Mouse (Mus musculus) hindbrain, embryonic 10.5 days (tissue): ENCODE measurements around the gene Chd2. TPM values are rescaled to one million over a fixed set of nuclear protein-coding genes. Genes with fewer than 3 reads are reported as not detected.
A peak's percentile ranks its signal among the peaks of the same experiment; 100 is the strongest.

Experiments
- DNase-seq: peaks from one replicate; pipeline ENCODE4 v3.0.0-alpha.2; 2017; ENCODE audit warnings: low spot score
- H3K27ac ChIP-seq: fragments of 300-500 bp; sonication (generic); 2 replicates; pipeline ENCODE4 v1.5.1; 2016; ENCODE audit warnings: mild to moderate bottlenecking, moderate library complexity
- H3K27me3 ChIP-seq: fragments of 300-500 bp; sonication (generic); 2 replicates; pipeline ENCODE4 v1.6.1; 2016; ENCODE audit warnings: mild to moderate bottlenecking; ENCODE audit not compliant: poor library complexity, insufficient read depth, severe bottlenecking
- H3K36me3 ChIP-seq: fragments of 300-500 bp; sonication (generic); 2 replicates; pipeline ENCODE4 v1.6.1; 2016; ENCODE audit warnings: mild to moderate bottlenecking, moderate library complexity
- H3K4me1 ChIP-seq: fragments of 300-500 bp; sonication (generic); replicated peaks from 2 replicates; pipeline ENCODE4 v1.6.1; 2016; ENCODE audit warnings: mild to moderate bottlenecking
- H3K4me3 ChIP-seq: fragments of 300-500 bp; sonication (generic); 2 replicates; pipeline ENCODE4 v1.5.1; 2016; ENCODE audit warnings: mild to moderate bottlenecking, moderate library complexity
- H3K9me3 ChIP-seq: fragments of 300-500 bp; sonication (generic); 2 replicates; pipeline ENCODE4 v1.6.1; 2016; ENCODE audit warnings: mild to moderate bottlenecking, moderate library complexity
- WGBS: fragments of 180-500 bp; shearing (Covaris S2); methylation state at CpG from one replicate; pipeline ENCODE4 v1.1.7; 2016; 5-methylcytosine and 5-hydroxymethylcytosine counted together
- polyA plus RNA-seq: library from polyadenylated mRNA; unstranded; fragments of >200 nt; fragmentation: Nextera tagmentation; extraction: Ambion mirVana; gene quantifications from 2 replicates; pipeline ENCODE4 v1.2.1, GENCODE M21; 2016

Gene Chd2
- polyA plus RNA-seq, 1 experiment from 2014 or later: 37.1 TPM

DNA sequence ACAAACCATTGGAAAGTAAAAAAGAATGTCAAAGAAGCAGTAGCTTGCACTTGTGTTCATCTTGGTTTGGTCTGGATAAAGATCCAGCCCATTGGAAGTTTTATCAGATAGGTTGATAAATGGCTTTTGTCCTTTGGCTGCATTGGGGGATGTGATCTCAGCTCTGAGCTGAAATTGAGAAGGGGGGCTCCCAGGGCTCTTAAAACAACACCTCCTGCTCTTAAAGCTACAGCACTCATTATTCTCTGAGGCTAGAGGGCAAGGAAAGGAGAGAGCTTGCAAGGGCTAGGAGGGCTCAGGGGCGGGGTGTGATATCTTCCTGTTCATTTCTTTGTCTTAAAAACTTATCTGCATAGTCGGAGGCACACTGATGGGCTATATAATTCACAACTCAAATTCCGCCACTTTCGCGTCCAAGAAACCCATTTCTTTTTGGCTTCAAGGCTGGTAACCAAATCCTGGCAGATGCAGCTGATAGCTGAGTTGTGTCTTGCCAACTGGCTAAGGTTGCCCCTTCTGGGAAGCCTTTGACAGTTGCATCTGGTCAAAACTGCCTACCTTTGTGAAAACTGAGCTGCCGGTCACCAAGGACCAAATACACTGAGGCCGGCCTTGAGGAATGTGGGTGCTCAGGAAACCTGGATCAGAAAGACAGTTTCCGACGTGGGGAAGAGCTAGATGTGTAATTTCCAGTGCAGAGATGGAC, 148.2 kb downstream of the Chd2 start:
- peak overlapping the region; percentile 94 for H3K4me3 ChIP-seq
- no peaks in the 10 kb centered on the region; the same call in 1 of the 2 replicates for H3K27me3 ChIP-seq
- WGBS: 43% methylated on average over 9 of the region's 9 CpGs
- H3K4me1 ChIP-seq: peaks cover 93% of the 10 kb centered on the region
- no peaks in the 10 kb centered on the region for H3K9me3 ChIP-seq
- H3K27ac ChIP-seq: peak overlapping the region; percentile 94
- H3K36me3 ChIP-seq: peaks cover 63% of the 10 kb centered on the region
- peak; percentile 51 for DNase-seq

DNA sequence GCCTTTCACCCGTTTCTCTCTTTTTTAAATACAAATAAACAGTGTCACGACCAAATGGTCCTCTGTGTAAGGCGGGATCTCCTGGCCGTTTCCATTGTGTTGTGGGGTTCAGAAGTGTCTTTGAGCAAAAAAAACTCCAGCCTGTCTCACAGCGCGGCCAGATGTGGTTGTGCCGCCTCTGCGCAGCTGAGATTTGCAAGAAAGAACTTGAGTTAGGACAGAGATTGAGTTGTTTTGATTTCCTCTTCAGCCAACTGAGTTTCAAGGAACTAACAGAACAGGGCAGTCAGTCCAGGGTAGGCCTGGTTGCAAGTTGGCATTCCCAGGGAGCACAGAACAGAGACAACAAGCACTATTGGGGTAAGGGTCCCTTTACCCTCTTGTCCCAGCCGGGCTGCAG, 149.3 kb downstream of the Chd2 start:
- 0% methylated on average over 9 of the region's 9 CpGs for WGBS
- DNase-seq: peak; percentile 51
- Histone ChIP-seq H3K27ac (peak overlapping the region; percentile 94), H3K4me3 (peak overlapping the region; percentile 94), H3K27me3 (no peaks in the 10 kb centered on the region; the same call in 1 of the 2 replicates), H3K36me3 (peaks cover 63% of the 10 kb centered on the region), H3K9me3 (no peaks in the 10 kb centered on the region), H3K4me1 (peaks cover 86% of the 10 kb centered on the region)

DNA sequence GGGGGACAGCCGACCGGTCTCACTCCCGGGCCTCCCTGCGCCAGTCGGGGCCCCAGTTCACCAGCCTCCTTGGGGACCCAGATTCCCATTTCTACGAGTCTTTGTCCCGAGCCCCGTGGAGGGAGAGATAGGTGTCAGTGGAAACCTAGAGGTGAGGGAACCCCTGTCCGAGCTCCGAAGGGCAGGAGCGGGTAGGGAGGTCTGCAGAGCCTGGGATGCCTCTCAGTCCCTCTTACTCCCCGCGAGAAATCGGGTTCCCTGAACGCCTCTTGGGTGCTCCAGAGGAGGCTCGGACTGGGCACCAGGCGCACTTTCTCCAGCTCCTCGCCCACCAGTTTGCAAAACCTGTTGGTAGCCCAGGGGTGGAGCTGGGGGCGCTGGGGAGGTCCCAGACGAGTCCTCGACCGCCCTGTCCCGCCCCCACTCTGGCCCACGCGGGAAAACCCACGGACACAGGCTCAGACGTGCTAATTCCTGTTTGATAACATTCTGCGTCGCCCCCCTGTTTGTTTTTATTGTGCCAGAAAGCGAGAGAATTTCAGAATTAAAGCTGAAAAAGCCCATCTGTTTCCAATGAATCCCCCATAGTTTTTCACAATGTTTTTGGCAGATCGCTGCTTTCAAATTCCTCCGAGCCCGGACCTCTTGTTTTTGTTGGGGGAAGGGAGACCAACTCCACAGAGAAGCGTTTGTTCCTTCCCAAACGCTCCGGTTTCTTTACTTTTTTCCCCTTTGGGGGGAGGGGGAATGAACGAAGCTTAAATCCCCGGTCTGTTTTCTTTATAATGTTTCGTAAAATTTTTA, 149.9 kb downstream of the Chd2 start:
- Histone ChIP-seq H3K36me3 (peaks cover 65% of the 10 kb centered on the region), H3K9me3 (no peaks in the 10 kb centered on the region), H3K4me1 (peaks cover 86% of the 10 kb centered on the region), H3K27ac (peak overlapping the region; percentile 94), H3K27me3 (no peaks in the 10 kb centered on the region; the same call in 1 of the 2 replicates), H3K4me3 (peak overlapping the region; percentile 94)
- DNase-seq: peak; percentile 69
- WGBS: under 1% methylated on average over 39 of the region's 39 CpGs

DNA sequence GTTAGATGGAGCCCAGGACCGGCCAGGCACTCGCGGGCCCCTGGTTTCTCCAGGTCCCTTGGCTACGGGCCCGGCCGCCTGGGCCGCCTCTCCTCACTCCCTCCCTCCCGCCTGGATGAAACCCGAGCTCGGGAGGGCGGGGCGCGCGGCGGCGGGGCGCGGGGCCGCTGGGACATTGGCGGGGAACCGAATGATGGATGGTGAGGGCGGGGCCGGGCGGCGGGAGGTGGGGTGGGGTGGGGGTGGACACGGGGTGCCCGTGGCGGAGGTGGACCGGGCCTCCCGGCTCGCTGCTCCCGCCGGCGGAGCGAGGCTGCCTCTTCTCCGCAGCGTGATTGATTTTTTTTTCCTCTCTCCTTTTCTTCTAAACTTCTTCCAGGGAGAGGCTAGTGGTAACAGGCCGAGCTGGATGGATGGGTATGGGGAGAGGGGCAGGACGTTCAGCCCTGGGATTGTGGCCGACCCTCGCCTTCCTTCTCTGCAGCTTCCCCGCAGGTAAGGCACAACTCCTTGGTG, 150.6 kb downstream of the Chd2 start:
- peaks cover 59% of the 10 kb centered on the region for H3K36me3 ChIP-seq
- WGBS: under 1% methylated on average over 40 of the region's 42 CpGs
- H3K4me1 ChIP-seq: peaks cover 86% of the 10 kb centered on the region
- H3K4me3 ChIP-seq: peak overlapping the region; percentile 94
- peak overlapping the region; percentile 94 for H3K27ac ChIP-seq
- H3K9me3 ChIP-seq: no peaks in the 10 kb centered on the region
- H3K27me3 ChIP-seq: no peaks in the 10 kb centered on the region
- DNase-seq: peak; percentile 91

DNA sequence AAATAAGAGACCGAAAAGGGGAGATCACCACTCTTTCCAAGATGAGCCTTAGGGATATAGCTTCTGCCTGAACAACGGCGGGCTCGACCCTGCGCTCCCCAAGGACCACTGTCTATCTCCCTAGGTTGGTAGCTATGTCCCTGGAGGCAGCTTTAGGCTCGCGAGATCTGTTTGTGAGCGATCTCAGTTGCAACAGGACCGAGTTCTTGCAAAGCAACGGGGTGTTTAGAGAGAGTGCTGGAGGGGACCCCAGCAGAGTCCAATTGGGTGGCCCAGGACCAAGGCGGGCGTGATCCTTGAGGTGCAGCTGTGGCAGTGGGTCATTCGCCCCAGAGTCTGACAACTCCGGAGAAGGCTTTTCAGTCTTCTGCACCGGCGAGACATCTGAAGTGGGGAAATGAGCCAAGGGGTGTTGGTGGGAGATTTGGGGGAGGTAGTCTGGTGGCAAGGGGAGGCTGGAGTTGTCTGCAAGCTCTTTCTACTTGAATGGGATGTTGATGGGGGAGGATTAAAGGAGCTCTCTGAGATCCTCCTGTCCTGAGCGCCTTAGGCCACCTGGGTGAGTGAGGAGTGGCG, 151.1 kb downstream of the Chd2 start:
- Histone ChIP-seq H3K36me3 (peaks cover 53% of the 10 kb centered on the region), H3K9me3 (no peaks in the 10 kb centered on the region), H3K27me3 (no peaks in the 10 kb centered on the region), H3K27ac (peak overlapping the region; percentile 94), H3K4me1 (peaks cover 84% of the 10 kb centered on the region), H3K4me3 (peak overlapping the region; percentile 94)
- peak; percentile 61 for DNase-seq
- under 1% methylated on average over 18 of the region's 18 CpGs for WGBS

DNA sequence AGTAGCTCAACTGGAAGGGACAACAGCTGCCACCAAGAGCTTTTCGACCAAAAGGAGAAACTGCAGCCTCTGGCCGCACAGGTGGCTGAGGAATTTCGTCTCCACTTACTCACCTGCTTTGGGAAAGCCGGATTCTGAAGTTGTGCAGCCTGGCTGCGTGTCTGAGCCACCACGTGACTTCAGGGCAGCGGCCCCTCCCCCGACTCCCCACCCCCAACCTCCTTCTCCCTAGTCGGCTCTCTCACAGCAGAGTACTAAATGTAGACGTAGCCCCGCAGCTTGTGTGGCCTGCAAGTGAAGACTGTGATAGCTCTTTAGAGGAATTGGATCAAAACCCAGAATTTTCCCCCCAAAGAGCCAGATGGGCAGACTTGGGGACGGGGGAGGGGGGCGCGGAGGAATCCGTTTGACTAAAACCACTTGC, 151.7 kb downstream of the Chd2 start:
- peaks cover 52% of the 10 kb centered on the region for H3K36me3 ChIP-seq
- no peaks in the 10 kb centered on the region for H3K27me3 ChIP-seq
- H3K4me1 ChIP-seq: peaks cover 84% of the 10 kb centered on the region
- peak overlapping the region; percentile 94 for H3K4me3 ChIP-seq
- peak; percentile 74 for DNase-seq
- peak overlapping the region; percentile 94 for H3K27ac ChIP-seq
- H3K9me3 ChIP-seq: no peaks in the 10 kb centered on the region
- WGBS: 1% methylated on average over 15 of the region's 15 CpGs

DNA sequence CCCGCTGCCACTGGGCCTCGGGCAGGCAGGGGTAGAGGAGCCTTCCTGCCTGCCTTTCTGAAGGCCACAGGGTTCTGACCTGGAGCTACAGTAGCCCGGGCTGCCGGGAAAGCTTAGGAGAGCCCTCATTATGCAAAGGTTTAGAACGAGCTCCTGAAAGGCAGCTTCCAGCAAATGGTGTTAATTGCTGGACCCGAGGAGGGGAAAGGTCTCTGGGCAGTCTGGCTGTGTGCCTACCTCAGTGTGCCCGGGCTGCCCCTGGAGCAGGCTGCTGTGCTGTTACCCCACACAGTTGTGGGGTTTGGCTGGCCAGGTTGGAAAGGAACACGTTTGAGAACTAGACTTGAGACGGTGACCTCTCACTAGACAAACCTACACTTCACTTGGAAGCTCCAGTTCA, 152.2 kb downstream of the Chd2 start:
- peaks cover 83% of the 10 kb centered on the region for H3K4me1 ChIP-seq
- H3K4me3 ChIP-seq: peak overlapping the region; percentile 94
- H3K36me3 ChIP-seq: peaks cover 49% of the 10 kb centered on the region
- 5% methylated on average over 9 of the region's 9 CpGs for WGBS
- H3K27me3 ChIP-seq: no peaks in the 10 kb centered on the region
- no peaks in the 10 kb centered on the region for H3K9me3 ChIP-seq
- no peak for DNase-seq
- peak overlapping the region; percentile 94 for H3K27ac ChIP-seq

DNA sequence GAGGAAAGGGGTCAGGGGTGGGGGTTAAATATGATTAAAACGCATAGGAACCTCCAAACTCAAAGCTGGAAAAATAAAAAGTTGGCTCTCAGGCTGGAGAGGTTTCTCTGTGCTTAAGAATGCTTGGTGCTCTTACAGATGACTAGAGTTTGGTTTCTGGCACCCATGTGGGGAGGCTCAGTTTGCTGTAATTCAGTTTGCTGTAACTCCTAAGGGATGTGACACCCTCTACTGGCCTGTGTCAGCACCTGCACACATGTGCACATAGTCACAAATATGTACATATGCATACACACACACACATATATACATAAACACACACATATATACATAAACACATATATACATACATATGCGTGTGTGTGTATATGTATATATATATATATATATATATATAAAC, 152.8 kb downstream of the Chd2 start:
- peaks cover 83% of the 10 kb centered on the region for H3K4me1 ChIP-seq
- no peaks in the 10 kb centered on the region for H3K27me3 ChIP-seq
- H3K4me3 ChIP-seq: no peak overlapping the region
- no peak overlapping the region for H3K27ac ChIP-seq
- H3K9me3 ChIP-seq: no peaks in the 10 kb centered on the region
- 60% methylated on average over 2 of the region's 2 CpGs for WGBS
- DNase-seq: no peak
- H3K36me3 ChIP-seq: peaks cover 49% of the 10 kb centered on the region

GRCm38 (mm10) chr7:73382843-73383242, 158.8 kb downstream of the Chd2 start:
- no peak overlapping the region for H3K4me3 ChIP-seq
- peaks cover 69% of the 10 kb centered on the region for H3K36me3 ChIP-seq
- H3K9me3 ChIP-seq: no peaks in the 10 kb centered on the region
- WGBS: 86% methylated on average over 7 of the region's 7 CpGs
- H3K4me1 ChIP-seq: peaks cover 87% of the 10 kb centered on the region
- H3K27me3 ChIP-seq: 0 out of 2 replicates have a peak, but pooled peaks cover 5% of the 10 kb centered on the region
- DNase-seq: no peak
- no peak overlapping the region for H3K27ac ChIP-seq

- WGBS: 62% methylated on average over 6 of the region's 6 CpGs
- no peaks in the 10 kb centered on the region for H3K9me3 ChIP-seq
- peaks cover 25% of the 10 kb centered on the region for H3K27me3 ChIP-seq
- peak overlapping the region; percentile 91 for H3K4me3 ChIP-seq
- no peak for DNase-seq
- peaks cover 95% of the 10 kb centered on the region for H3K4me1 ChIP-seq
- peak overlapping the region; percentile 98 for H3K27ac ChIP-seq
- H3K36me3 ChIP-seq: peaks cover 38% of the 10 kb centered on the region
Observed at GRCm38 (mm10) chr7:73378034-73378433, 163.6 kb downstream of the Chd2 start.

DNA sequence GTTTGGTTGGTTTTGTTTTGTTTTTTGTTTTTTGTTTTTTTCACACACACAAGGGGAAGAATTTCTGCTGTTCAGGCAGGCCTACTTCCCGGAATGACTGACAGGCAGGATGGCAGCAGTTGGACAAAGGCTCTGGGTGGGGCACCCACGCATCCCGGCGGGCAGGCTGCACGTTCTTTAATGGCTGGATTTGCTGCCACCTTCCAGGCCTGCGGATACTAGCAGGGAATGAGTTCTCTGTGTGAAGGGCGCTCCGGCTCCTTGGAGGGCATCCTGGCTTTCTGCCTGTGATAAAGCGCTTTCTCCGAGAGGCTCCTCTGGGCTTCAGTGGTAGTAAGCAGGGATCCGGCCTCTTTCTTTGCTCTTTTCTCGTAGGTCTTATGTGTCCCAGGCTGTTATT, 164.3 kb downstream of the Chd2 start:
- H3K27me3 ChIP-seq: peaks cover 32% of the 10 kb centered on the region
- peaks cover 95% of the 10 kb centered on the region for H3K4me1 ChIP-seq
- 31% methylated on average over 12 of the region's 12 CpGs for WGBS

More for the DNA sequence above, 164.3 kb downstream of the Chd2 start:
- H3K27ac ChIP-seq: peak overlapping the region; percentile 98
- DNase-seq: peak; percentile 31
- peaks cover 31% of the 10 kb centered on the region for H3K36me3 ChIP-seq
- H3K4me3 ChIP-seq: peak overlapping the region; percentile 91
- no peaks in the 10 kb centered on the region for H3K9me3 ChIP-seq
